Mouse (Mus musculus) layer of hippocampus, adult 9-10 months (tissue): ENCODE data around the gene Eef2.

Experiments
- DNase-seq: peaks from one replicate; pipeline ENCODE4 v3.0.0; 2022; ENCODE audit warnings: low spot score

Eef2 gene

GRCm38 (mm10) chr10:81176466-81177271 is at the start of gene Eef2:
TSS of gene Eef2 (plus strand) at chr10:81176631.
- DNase-seq: peak; percentile 95

GRCm38 (mm10) chr10:81134181-81134587 is 42.2 kb upstream of the Eef2 start:
- DNase-seq: no peak

- no peak for DNase-seq
Observed at GRCm38 (mm10) chr10:81134966-81135681, 41.3 kb upstream of the Eef2 start, which contains the start of gene Zbtb7a. TSS of gene Zbtb7a (plus strand) at chr10:81135220.

DNA sequence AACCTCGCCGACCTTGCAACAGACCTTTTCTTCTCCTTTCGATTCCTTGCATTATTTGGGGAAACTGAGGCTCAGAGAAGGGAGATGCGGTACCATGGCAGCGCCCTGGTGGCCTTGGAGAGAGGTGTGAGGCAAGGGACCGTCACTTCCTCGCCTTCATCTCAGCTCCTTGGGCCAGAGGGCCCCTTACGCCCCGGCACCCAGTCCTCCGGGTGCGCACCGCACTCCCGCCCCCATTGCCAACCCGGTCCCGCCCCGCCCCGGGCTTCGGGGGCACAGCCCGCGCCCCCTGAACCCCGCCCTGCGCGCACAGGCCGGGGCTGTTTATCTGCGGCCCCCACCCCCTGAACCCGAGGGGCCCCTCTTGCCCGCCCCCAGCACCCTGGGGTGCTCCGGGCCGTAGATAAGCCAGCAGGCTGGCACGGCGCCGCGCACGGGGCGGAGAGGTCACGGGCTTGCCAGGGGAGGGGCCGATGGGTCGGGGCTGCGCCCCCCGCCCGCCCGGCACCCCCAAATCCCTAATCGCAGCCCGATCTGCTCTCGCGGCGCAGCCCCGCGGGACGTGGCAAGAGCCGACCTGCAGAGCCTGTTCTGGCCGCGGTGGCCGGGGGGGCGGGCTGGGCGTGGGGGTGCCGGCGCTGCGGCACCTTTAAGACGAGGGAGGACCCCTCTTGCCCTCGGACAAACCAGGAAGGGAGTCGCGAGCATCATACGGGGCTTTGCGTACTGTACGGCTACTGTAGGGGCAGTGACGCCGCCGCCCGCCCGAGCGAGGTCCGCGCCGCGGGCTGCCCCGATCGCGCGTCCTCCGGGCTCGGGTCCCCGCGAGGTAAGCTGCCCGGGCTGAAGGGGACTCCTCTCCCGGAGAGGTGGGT is 40.4 kb upstream of the Eef2 start:
- no peak for DNase-seq

GRCm38 (mm10) chr10:81136706-81137231 is 39.7 kb upstream of the Eef2 start:
- peak; percentile 54 for DNase-seq

GRCm38 (mm10) chr10:81137252-81138130 is 38.9 kb upstream of the Eef2 start:
- peak; percentile 99 for DNase-seq

DNA sequence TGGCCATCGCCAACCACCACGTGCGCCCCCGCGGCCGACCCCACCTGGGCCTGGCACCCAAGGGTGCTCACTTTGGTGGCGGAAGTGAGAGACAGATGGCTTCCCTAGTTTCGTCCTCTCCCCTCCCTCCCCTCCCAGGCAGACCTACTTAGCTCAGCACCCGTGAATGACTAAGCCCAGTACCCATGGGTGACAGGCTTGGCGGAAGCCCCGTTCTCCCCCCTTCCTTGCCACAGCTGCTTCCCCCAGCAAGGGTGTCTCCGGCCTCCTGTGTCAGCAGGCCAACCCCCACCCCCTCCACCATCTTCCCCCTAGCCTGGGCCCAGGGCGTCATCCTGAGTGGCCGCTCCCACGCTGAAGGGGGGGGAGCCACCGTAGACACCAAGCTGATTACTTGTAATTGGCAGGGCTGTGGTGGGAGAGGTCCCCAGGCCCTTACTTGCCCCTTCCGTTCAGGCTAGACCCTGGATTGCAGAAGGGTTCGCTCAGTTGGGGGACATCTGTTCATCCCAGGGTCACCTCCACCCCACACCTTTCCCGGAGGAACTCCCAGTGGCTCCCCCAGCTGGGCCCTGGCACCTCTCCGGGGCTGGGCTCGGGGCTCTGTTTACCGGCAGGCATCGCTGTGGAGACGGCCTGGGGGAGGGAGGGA is 38.2 kb upstream of the Eef2 start:
- DNase-seq: no peak

DNA sequence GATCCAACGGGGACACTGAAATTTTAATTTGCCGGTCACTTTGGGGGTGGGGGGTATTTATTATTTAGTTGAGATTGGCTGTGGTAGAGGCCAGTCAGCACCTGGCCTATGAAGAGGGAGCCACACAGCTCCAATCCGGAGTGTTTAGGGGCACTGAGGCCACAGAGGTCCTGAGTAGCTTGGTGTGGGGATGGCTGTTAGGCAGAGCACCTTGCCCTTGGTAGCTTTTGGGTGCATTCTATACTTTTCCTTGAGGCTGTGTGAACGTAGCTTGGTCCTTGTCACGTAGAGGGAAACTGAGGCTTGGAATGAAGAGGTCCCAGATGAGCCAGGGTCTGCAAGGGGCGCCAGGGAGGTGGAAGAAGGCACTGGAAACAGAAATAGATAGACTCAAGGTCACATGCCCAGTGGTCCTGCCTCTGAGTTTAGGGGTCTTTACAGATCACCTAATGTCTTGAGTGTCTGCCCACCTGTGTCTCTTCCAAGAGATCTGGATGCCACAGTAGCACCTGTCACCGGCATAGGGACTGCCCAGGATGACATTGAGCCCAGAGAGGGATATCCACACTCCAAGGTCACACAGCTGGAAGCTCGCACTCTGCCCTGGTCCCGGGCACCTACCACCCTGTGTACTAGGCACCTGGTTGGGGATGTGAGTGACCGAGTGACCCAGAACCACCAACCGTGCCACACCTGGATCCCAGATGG is 37.5 kb upstream of the Eef2 start:
- no peak for DNase-seq

DNA sequence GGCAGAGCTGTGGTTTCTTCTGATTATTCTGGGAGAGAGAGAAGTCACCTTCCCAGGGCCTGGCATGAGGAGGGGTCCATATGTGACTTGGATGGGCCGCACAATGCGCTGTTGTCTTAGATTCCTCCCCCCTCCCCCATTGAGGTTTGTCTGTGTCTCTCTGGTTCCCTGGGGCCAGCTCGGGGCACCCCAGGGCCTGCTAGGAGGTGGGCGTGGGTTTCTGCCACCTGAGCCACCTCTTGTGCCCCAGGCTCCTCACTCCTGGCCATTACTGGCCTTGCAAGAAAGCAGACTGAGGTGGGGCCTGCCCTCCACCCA is 36.9 kb upstream of the Eef2 start:
- DNase-seq: no peak

DNA sequence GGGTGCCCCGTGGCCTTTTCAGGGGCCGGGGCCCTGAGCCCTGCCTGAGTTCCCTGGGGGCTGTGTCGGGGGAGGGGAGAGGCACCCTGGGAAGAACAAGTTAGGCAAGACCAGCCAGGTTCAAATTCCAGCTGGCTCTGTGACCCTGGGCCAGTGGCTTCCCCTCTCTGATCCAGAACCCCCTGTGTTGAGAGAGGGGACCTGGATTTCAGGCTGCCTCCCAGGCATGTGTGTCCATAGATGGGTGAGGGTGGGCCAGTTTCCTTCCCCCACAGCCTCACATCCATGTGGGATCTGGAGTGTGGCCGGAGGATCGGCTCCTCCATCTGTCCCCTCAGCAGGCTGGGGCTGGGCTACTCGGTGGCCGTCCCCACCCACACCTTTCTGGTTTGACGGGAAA is 36.4 kb upstream of the Eef2 start:
- DNase-seq: no peak

DNA sequence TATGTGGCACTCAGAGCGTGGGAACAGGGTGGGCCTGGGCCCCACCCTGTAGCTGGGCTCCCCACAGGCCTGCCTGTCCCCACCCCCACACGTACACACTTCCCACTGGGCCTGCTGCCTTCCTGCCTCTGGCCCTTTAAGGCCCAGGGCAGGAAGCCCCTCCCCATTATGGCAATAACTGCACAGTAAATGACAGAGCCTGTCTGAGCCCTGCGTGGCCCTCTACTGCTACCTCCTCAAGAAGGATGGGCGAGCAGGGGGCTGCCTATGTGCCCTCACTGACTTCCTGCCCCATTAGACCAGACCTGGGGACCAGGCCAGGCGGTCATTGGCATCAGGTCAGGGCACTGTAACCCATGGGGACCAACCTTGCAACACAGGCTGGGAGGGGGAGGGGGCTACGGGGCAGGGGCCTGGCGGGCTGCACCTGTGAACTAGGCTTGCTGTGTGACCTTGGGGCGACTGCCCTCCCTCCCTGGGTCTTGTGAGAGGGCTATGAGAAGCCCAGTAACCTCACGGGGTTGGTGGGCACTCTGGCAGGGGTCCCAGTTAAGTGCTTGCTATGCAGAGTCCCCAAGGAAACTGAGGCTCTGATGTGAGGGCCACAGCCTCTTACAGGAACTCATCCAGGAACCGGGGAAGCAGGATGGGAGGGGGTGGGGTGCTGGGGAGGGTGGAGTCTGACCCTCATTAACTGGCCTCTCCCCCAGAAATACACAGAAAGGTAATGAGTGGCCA is 35.5 kb upstream of the Eef2 start:
- DNase-seq: no peak

DNA sequence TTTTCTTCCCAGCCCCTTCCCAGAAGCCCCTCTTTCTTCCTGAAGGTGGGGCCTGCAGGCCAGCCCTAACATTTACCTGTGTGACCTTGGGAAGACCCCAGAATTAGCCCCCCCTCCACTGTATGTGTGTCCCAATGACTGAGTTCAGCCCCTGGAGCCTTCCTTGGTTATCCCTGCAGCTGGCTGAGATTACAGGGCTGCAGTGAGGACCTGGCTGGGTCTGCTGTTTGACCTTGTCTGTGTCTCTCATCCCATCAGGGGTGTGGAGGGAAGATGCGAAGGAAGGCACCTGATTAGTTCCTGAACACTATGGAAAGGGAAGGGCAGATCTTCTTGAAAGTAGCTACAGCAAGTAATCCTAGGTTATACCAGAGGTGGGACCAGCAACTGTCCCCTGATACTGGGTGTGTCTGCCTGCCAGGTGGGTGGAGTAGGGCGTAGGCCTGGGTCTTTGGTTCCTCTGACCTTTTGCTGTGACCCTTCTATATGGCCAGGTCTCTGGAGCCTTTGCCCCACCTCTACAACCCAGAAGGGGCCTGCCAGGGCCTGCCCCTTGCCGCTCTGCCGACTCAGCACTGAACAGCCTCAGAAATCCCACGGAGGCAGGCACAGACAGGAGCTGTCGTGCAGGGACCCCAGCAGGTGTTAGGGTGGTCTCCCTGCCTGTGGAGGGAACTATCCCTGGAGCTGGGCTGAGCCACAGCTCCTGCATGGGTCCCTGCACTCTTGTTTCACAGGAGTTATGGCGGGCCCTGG is 34.8 kb upstream of the Eef2 start:
- DNase-seq: no peak

DNA sequence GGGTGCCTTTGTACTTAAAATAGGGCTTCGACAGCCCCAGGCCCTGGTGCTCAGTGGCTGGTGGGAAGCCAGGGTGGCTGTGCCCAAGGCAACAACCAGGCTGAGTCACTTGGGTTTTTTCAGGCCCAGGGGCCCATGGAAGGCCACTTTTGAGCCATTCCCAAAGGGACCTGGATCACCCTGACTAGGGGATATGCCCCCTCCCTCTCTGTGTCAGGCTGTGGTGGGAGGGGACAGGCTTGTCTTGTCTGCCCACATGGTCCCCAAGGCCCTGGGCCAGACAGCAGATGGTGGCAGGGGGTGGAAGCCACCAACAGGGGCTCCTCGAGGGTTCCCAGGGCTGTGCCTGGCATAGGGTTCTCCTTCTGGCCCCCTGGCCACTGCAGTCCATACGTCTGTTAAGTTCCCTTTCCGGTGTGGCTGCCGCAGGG is 33.9 kb upstream of the Eef2 start:
- no peak for DNase-seq

DNA sequence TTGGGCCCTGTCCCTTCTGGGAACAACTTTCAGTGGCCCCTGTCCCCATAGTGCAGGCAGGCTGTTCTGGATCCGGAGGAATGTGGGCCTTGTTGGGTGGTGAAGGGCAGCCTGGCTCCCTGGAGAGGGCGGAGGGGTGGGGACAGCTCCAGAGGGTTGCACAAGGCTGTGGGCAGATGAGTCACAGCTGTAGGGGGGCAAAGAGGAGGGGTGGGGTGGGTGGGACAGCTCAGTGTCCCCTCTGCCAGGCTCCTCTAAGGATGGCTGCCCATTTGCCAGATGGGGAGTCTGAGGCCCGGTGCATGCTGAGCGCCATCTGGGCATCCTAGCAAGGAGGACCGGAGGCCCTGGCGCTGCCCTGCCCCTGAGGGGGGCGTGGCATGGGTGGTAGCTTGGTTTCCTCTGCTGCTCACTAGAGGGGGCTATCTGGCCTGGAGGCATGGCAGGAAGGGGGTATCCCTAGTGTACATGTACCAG is 33.2 kb upstream of the Eef2 start:
- DNase-seq: no peak

DNA sequence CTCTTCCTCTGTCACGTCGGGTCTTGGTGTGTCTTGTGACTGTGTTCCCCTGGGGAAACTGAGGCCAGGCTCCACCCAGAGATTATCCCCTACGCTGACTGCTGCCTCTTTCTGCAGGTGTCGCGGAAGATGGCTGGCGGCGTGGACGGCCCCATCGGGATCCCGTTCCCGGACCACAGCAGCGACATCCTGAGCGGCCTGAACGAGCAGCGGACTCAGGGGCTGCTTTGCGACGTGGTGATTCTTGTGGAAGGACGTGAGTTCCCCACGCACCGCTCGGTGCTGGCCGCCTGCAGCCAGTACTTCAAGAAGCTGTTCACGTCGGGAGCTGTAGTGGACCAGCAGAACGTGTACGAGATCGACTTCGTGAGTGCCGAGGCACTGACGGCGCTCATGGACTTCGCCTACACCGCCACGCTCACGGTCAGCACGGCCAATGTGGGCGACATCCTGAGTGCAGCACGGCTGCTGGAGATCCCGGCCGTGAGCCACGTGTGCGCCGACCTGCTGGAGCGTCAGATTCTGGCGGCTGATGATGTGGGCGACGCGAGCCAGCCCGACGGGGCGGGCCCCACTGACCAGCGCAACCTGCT is 32.5 kb upstream of the Eef2 start:
- no peak for DNase-seq

DNA sequence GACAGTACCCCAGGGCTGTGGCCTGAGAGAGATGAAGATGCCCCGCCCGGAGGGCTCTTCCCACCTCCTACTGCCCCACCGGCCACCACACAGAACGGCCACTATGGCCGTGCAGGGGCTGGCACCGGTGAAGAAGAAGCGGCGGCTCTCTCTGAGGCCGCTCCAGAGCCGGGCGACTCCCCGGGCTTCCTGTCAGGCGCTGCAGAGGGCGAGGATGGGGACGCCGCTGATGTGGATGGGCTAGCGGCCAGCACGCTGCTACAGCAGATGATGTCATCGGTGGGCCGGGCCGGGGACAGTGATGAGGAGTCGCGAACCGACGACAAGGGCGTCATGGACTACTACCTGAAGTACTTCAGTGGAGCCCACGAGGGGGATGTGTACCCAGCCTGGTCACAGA is 31.8 kb upstream of the Eef2 start:
- DNase-seq: no peak

GRCm38 (mm10) chr10:81145307-81145706 is 31.1 kb upstream of the Eef2 start:
- DNase-seq: no peak

DNA sequence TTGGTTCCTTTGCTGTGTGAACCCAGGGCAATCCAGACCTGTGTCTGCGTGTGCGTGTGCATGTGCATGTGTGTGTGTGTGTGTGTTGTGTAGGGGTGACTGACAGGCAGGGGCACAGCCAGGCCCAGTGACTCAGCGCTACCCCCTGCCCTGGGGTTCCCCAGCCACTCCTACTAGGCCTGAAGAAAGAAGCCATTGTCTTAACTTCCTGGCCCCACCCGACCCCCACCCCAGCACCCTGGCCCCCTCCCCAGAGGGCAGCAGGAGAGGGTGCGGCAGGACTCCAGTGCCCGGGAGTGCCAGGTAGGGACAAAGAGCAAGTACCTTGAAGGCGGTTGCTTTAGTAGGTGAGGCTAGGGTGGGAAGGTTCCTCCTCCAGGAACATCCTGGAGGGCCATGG is 30.7 kb upstream of the Eef2 start:
- DNase-seq: no peak
